Mouse (Mus musculus) subcutaneous adipose tissue, adult 2 months (tissue): ENCODE measurements around the gene Pcgf1. TPM values are rescaled to one million over a fixed set of nuclear protein-coding genes. Genes with fewer than 3 reads are reported as not detected.

Experiments
- polyA plus RNA-seq: library from polyadenylated mRNA; depleted of rRNA; stranded (reverse); fragments of >200 nt; gene quantifications from 2 replicates; pipeline ENCODE4 v1.2.3, GENCODE M21; 2012; ENCODE audit warnings: low replicate concordance; rRNA removed

Gene Pcgf1
- 21.1 and 28.1 TPM in 2 replicates for polyA plus RNA-seq

DNA sequence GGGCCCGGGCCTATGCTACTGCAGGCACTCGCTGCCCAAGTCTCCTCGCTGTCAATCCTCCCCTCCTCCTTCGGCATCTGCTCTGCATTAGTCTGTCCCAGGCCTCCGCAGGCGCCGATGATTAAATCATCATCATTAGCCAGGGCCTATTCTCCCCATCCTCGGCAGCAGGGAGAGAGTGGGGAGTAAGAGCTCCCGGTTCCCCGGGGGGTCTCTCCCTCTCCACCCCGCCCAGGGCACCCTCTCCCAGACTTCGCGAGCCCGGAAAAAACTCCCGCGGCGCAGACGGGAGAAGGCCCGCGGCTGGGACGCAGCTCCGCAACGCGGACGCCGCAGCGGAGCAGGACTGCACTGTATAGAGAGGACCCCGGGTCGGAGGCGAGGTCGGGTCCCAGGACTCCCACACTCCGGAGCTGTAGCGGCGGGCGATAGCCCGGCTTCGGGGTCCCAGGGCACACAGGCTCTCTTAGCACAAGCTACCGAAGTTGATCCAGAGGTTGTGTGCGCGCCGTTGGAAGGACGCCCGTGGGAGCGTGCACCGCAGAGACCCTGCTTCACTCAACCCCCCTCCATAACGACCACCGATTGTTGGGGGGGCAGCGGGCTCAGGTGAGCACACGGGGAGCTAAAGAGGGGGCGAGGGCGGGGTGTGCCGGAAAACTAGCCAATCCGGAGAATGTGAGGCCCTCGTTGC lies at the start of gene Pcgf1:
Gene Pcgf1 (plus strand): TSS at position 240 of the 694 bp plus-strand sequence.

DNA sequence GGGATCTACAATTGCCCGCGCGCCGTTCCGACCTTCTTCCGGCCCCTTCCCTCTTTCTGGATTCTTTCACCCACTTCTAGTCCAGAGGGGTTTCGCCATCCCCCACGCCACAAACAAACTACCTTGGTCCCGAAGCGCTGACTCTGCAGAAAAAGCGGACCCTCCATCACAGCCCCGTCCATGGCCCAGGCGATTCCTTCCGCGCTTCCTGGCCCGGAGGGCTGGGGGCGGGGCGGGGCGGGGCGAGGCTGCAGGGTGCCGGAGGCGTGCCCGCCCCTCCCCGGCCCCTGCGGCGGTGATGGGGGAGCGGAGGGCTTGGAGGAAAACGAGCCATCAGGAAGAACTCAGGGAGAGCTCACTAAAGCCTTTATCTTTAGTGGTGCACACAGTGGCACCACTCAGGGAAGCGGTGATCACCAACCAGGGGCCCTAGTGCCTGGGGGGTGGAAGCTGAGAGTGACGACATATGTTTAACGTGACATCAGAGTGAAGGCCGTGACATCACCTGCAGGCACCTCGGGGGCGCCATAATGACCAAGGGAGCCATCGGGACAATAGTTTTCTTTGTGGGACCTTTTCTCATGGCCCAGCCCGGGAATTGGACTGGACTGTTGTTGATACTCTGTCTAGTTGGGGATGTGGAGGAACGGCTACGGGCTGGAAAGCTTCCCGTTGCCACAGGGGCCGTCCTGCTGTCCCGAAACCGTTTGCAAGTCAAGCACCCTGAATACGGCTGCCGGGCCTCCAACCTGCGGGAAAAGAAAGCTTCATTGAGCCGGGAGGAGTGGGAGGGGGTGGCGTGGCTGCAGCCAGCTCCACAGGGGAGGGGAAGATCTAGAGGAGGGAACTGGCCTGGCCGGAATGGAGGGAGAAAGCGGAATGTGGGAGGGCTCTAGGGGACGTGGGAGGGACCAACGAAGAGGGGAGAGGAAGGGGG lies 44.2 kb upstream of the Pcgf1 start, which contains the start of the genes Dok1 and Loxl3:
Gene Dok1 (minus strand): TSS at position 223 of the 937 bp plus-strand sequence.
Gene Loxl3 (plus strand): TSS at position 925 of the 937 bp plus-strand sequence.

DNA sequence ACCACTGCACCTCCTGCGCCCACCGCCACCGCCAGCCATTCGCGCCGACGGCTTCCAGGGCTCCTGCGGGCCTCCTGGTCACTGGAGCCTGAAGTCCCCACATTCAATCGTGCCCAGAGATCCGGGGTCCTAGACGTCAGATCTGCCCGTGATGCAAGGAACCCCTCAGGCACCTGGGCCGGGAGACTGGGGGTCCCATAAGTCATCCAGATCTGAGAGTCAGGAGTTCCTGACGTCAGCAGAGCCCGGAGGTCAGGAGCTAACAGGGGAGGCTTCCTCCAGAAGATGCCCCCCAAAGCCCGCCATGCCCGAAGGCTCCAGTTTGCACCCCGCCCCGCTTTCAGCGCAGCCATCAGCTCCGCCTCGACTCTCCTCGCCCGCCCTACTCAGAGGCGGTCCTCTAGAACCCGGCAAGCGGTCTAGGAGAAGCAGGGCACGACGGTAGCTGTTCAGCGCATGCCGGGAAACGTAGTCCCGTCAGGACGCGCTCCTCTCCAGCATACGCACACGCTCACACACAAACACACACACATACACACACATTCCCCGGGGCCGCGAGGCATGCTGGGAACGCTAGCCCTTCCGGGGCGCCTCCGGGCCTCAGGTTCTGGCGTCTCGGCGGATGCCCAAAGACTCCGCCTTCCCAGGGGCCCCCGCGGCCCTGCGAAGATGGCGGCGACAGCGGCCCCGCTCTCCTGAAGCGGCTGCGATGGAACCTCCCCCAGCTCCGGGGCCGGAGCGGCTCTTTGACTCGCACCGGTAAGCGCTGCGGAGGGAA lies 23.4 kb upstream of the Pcgf1 start, which contains the start of gene Aup1:
Gene Aup1 (plus strand): TSS at position 448 of the 778 bp plus-strand sequence.

DNA sequence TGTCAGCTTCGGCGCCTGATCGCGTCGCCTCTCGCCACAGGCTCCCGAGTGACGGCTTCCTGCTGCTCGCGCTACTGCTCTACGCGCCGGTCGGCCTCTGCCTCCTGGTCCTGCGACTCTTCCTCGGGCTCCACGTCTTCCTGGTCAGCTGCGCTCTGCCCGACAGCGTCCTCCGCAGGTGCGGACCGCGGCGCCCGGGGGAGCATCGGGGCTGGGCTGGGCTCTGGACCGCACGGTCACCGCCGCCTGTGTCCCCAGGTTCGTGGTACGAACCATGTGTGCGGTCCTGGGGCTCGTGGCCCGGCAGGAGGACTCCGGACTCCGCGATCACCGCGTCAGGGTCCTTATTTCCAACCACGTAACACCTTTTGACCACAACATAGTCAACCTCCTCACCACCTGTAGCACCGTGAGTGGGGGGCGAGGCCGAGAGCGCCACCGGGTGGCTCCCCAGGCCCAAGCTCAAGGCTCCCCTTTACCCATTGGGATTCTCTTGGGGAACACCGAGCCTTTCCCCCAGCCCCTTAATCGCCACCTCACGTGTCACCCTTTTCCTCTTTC lies 22.7 kb upstream of the Pcgf1 start, which contains the start of gene Htra2:
Gene Htra2 (minus strand): TSS at position 403 of the 561 bp plus-strand sequence.

DNA sequence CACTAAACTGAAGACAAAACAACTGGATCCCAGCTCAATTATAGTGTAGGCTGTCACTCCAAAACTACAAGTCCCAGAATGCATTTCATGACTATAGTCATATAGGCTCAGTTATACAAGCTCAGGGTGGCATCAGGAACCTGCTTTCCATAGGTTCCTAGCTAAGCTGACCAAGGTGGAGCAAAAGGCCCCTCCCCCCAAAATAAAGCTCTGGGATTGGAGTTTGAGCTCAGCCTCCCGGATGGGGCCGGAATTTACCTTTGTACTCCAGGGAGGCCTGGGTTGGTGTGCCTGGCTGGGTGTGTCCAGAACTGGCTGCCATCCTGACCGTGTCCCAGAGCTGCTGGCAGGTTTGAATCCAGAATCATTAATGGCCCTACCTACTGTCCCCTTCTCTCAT lies 19.9 kb upstream of the Pcgf1 start, which contains the start of gene Dqx1:
Gene Dqx1 (plus strand): TSS at position 55 of the 400 bp plus-strand sequence.

DNA sequence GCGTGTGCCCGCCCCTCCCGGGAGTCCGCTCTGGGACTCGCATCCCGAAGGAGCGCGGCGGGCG lies 7.6 kb upstream of the Pcgf1 start, which contains the start of gene Tlx2:
Gene Tlx2 (minus strand): TSS at position 47 of the 64 bp plus-strand sequence.

DNA sequence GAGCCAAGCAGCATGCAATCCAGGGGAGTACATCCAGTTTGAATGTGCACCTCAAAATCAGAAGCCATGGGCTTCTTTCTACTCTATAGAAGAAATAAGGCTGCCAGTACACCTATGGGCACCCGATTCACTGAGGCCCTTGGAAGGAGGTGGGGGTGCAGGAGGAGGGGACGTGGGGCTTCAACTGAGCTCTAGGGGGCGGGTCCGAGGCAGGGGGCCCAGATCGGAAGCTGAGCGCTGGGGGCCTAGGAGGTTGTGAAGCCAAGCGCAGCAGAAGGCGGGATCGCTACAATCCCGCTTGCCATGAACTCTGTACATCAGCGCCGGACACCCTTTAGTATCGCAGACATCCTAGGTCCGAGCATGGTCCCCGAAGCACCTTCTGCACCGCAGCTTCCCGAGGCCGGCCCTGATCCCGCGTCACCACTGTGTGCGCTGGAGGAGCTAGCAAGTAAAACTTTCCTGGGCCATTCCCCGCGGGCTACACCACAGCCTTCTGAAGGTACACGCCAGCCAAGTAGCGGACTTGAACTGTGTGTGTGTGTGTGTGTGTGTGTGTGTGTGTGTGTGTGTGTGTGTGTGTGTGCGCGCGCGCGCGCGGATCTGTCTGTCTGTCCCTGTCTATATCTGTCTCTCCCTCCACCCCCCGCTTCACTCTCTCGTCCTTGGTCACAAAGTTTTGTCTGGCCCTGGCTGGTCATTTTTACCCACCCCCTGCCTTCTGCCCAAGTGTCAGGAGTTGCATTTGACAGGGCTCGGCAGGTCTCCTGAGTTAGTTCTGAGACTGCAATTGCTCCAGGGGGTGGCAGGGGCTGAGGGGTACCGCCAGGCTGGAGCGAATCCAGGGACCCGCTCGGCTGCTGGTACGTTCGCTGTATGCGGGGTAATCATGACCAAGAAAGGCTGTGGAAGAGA lies 8.7 kb downstream of the Pcgf1 start, which contains the start of gene Lbx2:
Gene Lbx2 (plus strand): TSS at position 247 of the 915 bp plus-strand sequence.

DNA sequence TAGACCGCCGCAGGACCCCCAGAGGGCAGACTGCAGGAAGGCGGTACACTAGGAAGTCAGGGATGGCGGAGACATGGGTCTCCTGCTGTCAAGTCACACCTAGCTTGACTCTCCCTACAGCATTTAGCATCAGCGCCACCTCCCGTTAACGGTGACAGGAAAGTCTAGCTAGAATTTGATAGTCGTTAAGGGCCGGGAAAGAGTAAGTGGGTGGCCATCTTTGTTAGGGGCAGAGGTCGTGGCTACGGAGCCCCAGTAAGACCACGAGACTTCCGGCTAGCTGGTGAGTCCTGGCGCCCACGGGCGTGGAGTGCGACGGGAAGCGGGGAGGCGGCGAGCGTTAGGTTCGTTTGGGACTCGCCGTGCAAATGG lies 23.6 kb downstream of the Pcgf1 start, which contains the start of the genes Ccdc142 and Gm42688:
Gene Ccdc142 (plus strand): TSS at position 286 of the 372 bp plus-strand sequence.
Gene Gm42688 (plus strand): TSS at position 302 of the 372 bp plus-strand sequence.

DNA sequence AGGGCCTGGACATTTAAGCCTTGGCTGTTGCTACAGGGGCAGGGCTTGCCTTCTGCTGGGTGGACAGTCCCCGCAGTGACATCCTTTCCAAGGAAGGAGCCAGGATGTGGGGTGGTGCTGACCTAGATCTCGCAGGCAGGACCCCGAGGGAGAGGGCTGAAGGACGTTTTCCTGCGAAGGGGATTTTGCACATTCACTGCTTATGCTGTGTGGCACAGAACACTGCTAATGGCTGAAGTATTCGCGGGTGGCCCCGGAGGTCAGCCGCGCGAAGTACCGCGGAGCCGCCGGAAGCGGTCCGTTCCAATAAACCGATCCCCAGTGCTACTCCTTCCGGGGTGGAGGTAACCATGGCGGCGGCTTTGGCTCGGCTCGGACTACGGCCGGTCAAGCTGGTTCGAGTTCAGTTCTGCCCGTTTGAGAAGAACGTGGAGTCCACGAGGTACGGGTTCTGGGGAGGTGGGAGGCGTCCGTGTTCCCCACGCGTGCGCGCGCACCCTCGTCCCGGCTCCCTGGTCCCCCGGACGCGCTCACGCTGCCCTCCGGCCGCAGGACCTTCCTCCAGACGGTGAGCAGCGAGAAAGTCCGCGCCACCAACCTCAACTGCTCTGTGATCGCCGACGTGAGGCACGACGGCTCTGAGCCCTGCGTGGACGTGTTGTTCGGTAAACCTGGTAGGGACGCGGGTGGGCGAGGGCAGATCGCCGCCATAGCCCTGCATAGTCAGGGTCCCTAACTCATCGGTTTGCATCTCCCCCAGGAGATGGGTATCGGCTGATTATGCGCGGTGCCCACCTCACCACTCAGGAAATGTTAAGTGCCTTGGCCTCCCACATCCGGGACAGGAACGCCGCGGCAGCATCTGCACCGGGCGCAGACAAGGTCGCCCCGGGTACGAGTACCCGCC lies 31.3 kb downstream of the Pcgf1 start, which contains the start of gene Mrpl53:
Gene Mrpl53 (plus strand): TSS at position 279 of the 907 bp plus-strand sequence.

DNA sequence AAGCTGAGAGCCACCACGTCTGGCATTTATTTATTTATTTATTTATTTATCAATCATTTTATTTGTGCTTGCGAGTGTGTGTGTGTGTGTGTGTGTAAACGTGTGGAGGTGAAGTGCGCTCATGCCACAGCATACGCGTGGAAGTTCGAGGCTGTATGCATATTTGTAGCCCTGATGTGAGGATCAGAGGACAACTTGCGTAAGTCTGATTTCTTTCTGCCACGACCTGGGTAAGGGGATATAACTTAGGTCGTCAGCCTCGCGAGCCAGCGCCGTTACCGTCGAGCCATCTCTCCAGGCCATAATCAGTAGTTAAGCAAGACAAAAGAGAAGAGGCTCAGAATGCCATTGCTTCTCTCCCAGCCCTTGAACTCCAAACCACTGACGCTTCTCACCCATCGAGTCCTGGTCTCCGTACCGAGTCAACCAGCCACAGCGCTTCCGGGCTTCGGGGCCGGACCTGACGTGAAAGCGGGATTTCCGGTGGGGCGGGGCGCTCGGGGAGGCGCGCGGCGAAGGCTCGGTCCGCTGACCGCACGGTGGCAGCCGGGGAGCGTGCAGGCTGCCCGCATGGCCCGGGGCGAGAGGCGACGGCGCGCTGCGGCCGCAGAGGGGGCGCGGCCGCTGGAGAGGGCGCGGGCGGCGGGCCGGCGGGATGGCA lies 37.5 kb downstream of the Pcgf1 start, which contains the start of gene Mogs:
Gene Mogs (plus strand): TSS at position 486 of the 661 bp plus-strand sequence.

DNA sequence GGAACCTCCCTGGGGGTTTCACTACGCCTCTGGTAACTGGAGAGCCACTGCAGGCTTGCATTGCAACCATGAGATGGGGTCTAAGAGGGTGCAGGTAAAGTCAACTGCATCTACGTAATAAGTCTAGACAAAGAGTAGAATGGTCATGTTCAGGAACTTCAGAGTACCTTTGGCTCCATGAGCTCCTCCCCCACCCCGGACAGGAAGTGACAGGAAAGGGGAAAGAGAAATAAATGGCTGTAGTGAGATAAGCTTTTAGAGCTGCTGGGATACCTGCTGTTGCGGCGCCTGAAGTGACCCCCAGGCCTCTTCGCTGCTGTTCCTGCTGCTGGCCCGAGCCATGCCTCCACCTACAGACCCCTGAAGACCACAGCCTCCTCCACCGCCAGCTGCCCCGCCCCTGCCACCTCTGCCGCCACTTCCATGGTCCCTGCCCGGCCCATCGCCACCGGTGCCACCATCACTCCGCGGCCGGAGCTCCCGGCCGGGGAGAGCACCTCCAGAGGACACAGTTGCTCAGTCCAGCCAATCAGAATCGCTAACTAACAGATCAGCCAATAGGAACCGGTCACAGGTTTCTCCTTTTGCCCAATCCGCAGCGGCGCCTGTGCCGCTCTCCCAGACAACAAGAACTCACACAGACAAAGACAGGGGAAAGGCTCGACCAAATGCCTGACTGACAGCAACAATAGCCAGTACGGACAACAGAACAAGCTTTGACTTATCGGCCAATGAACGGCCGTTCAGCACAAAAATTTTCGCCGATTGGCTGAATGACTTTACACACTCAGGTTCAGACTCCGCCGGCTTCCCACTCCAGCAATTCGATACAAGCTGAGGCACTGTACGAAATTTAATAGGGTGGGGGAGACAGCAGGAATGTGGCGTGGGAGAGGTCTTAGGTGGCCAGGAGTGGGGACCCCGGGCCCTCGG lies 43.5 kb downstream of the Pcgf1 start, which contains the start of gene Wbp1:
Gene Wbp1 (minus strand): TSS at position 630 of the 933 bp plus-strand sequence.

DNA sequence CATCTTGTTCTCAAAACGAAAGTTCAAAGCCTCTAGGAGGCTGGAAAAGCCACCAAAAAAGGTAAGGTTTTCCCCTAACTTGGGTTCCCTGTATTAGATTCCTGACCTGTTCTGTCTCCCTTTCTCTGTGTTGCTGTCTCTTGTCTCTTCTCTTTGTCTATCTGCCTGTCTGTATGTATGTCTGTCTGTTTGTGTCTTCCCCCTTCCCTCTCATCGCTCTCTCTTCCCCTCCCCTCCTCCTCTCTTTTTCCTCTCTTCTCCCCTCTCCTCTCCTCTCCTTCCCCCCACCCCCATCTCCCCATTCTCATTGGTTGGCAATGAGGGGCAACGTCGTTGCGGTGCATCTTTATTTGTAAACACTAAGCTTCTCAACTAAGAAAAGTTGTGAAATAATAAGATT lies 47.7 kb downstream of the Pcgf1 start, which contains the start of gene Ino80b:
Gene Ino80b (minus strand): TSS at position 101 of the 400 bp plus-strand sequence.

Other genes with a start within 250 kb of the Pcgf1 start
- gene Sema4f, start 138.1 kb upstream of the Pcgf1 start, polyA plus RNA-seq: 0.27 and 0.57 TPM in 2 replicates
- 0.57 and 0.59 TPM in 2 replicates for gene M1ap, start 131.0 kb upstream of the Pcgf1 start, polyA plus RNA-seq
- 11.2 and 13.9 TPM in 2 replicates for gene Dok1, start 44.4 kb upstream of the Pcgf1 start, polyA plus RNA-seq
- 10.1 and 23.6 TPM in 2 replicates for gene Loxl3, start 43.7 kb upstream of the Pcgf1 start, polyA plus RNA-seq
- gene Aup1, start 23.3 kb upstream of the Pcgf1 start, polyA plus RNA-seq: 309 and 367 TPM in 2 replicates
- 57.1 and 73.9 TPM in 2 replicates for gene Htra2, start 22.6 kb upstream of the Pcgf1 start, polyA plus RNA-seq
- 1.7 and 2.6 TPM in 2 replicates for gene Dqx1, start 20.0 kb upstream of the Pcgf1 start, polyA plus RNA-seq
- not detected in 2 replicates for gene Tlx2, start 7.6 kb upstream of the Pcgf1 start, polyA plus RNA-seq
- 2.4 and 3.2 TPM in 2 replicates for gene Lbx2, start 8.5 kb downstream of the Pcgf1 start, polyA plus RNA-seq
- gene Ccdc142, start 23.7 kb downstream of the Pcgf1 start, polyA plus RNA-seq: 4.7 and 10.3 TPM in 2 replicates
- 4.1 and 7.8 TPM in 2 replicates for gene Gm42688, start 23.7 kb downstream of the Pcgf1 start, polyA plus RNA-seq
- gene Mrpl53, start 31.2 kb downstream of the Pcgf1 start, polyA plus RNA-seq: 76.4 and 94.6 TPM in 2 replicates
- 27.7 and 77.1 TPM in 2 replicates for gene Mogs, start 37.6 kb downstream of the Pcgf1 start, polyA plus RNA-seq
- 165 and 170 TPM in 2 replicates for gene Wbp1, start 43.7 kb downstream of the Pcgf1 start, polyA plus RNA-seq
- 13.5 and 28.2 TPM in 2 replicates for gene Ino80b, start 47.6 kb downstream of the Pcgf1 start, polyA plus RNA-seq
- gene Rtkn, start 57.6 kb downstream of the Pcgf1 start, polyA plus RNA-seq: 19.8 and 52.2 TPM in 2 replicates
- gene Wdr54, start 78.5 kb downstream of the Pcgf1 start, polyA plus RNA-seq: 1.1 and 6.5 TPM in 2 replicates
- 0.11 and 0.48 TPM in 2 replicates for gene 1700003E16Rik, start 78.5 kb downstream of the Pcgf1 start, polyA plus RNA-seq
- gene Dctn1, start 88.1 kb downstream of the Pcgf1 start, polyA plus RNA-seq: 126 and 138 TPM in 2 replicates
- gene Slc4a5, start 142.0 kb downstream of the Pcgf1 start, polyA plus RNA-seq: 0.05 and 0.11 TPM in 2 replicates
- gene Mthfd2, start 248.0 kb downstream of the Pcgf1 start, polyA plus RNA-seq: 3.6 and 9.0 TPM in 2 replicates
- gene Mob1a, start 248.1 kb downstream of the Pcgf1 start, polyA plus RNA-seq: 34.8 and 47.1 TPM in 2 replicates